Mouse (Mus musculus) C2C12 (cell line): ENCODE data around the gene E330017A01Rik. TPM values are rescaled to one million over a fixed set of nuclear protein-coding genes. Genes with fewer than 3 reads are reported as not detected.

Experiments
- H3K27me3 ChIP-seq: one replicate; pipeline ENCODE4 v1.6.1; 2011; ENCODE audit not compliant: control insufficient read depth, insufficient read depth, insufficient read length
- H3K36me3 ChIP-seq: one replicate; pipeline ENCODE4 v1.6.1; 2011; ENCODE audit not compliant: control insufficient read depth, insufficient read depth
- H3K4me3 ChIP-seq: one replicate; pipeline ENCODE4 v1.5.1; 2011; ENCODE audit warnings: mild to moderate bottlenecking, control low read depth; ENCODE audit not compliant: poor library complexity, insufficient read depth, severe bottlenecking
- H3K79me2 ChIP-seq: one replicate; pipeline ENCODE4 v1.6.1; 2011; ENCODE audit not compliant: control insufficient read depth, insufficient read depth
- H3K79me3 ChIP-seq: one replicate; pipeline ENCODE4 v1.6.1; 2011; ENCODE audit warnings: low read depth, control low read depth
- H3ac ChIP-seq: one replicate; pipeline ENCODE3; 2011; ENCODE audit warnings: low read depth; ENCODE audit not compliant: control insufficient read depth, insufficient read length
- CEBPB ChIP-seq: IDR thresholded peaks from one replicate; pipeline ENCODE4 v1.6.1; 2011; ENCODE audit warnings: low read depth, mild to moderate bottlenecking, control low read depth, moderate library complexity
- CTCF ChIP-seq: IDR thresholded peaks from one replicate; pipeline ENCODE4 v1.5.1; 2011; ENCODE audit not compliant: control insufficient read depth, insufficient read depth, insufficient read length
- FOSL1 ChIP-seq: IDR thresholded peaks from one replicate; pipeline ENCODE4 v1.8.0; 2011; ENCODE audit warnings: mild to moderate bottlenecking, low read length; ENCODE audit not compliant: poor library complexity, insufficient read depth, severe bottlenecking
- MAX ChIP-seq: IDR thresholded peaks from one replicate; pipeline ENCODE4 v1.6.1; 2011; ENCODE audit warnings: mild to moderate bottlenecking, control low read depth
- MYOD1 ChIP-seq: IDR thresholded peaks from one replicate; pipeline ENCODE4 v1.6.1; 2011; ENCODE audit warnings: low read depth; ENCODE audit not compliant: control insufficient read depth, insufficient read length
- MYOG ChIP-seq: IDR thresholded peaks from one replicate; pipeline ENCODE4 v1.6.1; 2011; ENCODE audit not compliant: control insufficient read depth, insufficient read length; ENCODE audit errors: extremely low read depth
- USF1 ChIP-seq: IDR thresholded peaks from one replicate; pipeline ENCODE4 v1.6.1; 2011; ENCODE audit warnings: low read depth, mild to moderate bottlenecking, control low read depth, moderate library complexity
- polyA plus RNA-seq: library from polyadenylated mRNA; unstranded; fragments of >200 nt; fragmentation: generic; extraction: Trizol; gene quantifications from one replicate; pipeline ENCODE4 v1.2.1, GENCODE M21; 2012; ENCODE audit warnings: missing spikeins

The E330017A01Rik gene
- polyA plus RNA-seq, 1 experiment, result not detected

GRCm38 (mm10) chr16:58637448-58637847 lies 1.1 kb downstream of the E330017A01Rik start:
- TF ChIP-seq MYOD1, result no peak
- TF ChIP-seq MAX, result no peak
- TF ChIP-seq CEBPB, result no peak
- no peak for TF ChIP-seq MYOG
- TF ChIP-seq CTCF, result no peak
- TF ChIP-seq USF1, result no peak
- TF ChIP-seq FOSL1, result no peak
- H3K79me2 ChIP-seq, result no peaks in the 10 kb centered on the region
- no peak overlapping the region for H3ac ChIP-seq
- H3K36me3 ChIP-seq, result no peaks in the 10 kb centered on the region
- H3K79me3 ChIP-seq, result no peaks in the 10 kb centered on the region
- no peak overlapping the region for H3K4me3 ChIP-seq
- peaks cover 13% of the 10 kb centered on the region for H3K27me3 ChIP-seq

DNA sequence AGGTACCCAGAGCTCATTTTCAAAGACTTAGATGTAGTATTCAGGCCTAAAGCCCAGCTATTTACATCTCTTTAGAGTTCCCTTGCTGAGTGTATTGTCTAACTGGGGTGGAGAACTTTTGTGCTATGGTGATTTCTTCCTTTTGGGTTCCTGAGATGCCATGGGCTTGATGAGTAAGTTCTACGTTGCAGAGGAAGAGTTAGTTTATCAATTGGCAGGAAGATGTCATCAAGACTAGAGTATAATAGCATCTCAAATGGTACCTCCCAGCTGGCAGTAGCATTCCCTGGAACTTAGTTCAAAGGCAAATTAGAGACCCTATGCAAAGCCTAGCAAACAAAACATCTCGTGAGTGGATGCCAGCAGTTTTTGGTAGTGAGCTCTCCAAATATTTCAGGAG lies 2.7 kb downstream of the E330017A01Rik start:
- Histone ChIP-seq H3K79me3 (no peaks in the 10 kb centered on the region), H3K4me3 (no peak overlapping the region), H3K36me3 (no peaks in the 10 kb centered on the region), H3K79me2 (no peaks in the 10 kb centered on the region), H3ac (no peak overlapping the region), H3K27me3 (peaks cover 13% of the 10 kb centered on the region)
- no peak for TF ChIP-seq MYOD1
- no peak for TF ChIP-seq MYOG
- no peak for TF ChIP-seq MAX
- no peak for TF ChIP-seq CTCF
- no peak for TF ChIP-seq CEBPB
- TF ChIP-seq FOSL1, result no peak
- no peak for TF ChIP-seq USF1

- no peaks in the 10 kb centered on the region for H3K36me3 ChIP-seq
- TF ChIP-seq MYOD1 (no peak), MYOG (no peak), MAX (no peak), FOSL1 (no peak), CTCF (no peak)
- H3K79me3 ChIP-seq, result no peaks in the 10 kb centered on the region
- no peaks in the 10 kb centered on the region for H3K79me2 ChIP-seq
- H3K4me3 ChIP-seq, result no peak overlapping the region
- peaks cover 9% of the 10 kb centered on the region for H3K27me3 ChIP-seq
- no peak overlapping the region for H3ac ChIP-seq
Observed at GRCm38 (mm10) chr16:58629736-58630135, 8.8 kb downstream of the E330017A01Rik start.

DNA sequence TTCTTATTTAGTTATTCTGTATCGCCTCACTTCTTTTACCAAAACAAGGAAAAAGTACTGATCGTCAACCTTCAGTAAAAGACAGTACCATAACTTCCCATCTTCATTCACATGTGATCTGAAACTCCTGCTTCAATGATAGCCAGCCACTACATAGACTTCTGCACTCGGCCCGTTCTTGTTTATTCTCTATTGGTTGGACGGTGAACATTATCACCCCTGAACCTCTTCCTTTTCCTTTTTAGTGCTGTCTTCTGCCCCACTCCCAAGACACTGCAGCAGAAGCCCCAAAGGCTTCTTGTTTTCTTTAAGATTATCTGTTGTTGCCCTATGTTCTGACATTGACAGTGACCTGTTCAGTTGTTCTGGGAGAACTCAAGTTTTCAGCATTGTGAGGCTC lies 9.6 kb downstream of the E330017A01Rik start:
- H3K36me3 ChIP-seq, result no peaks in the 10 kb centered on the region
- H3K27me3 ChIP-seq, result peaks cover 2% of the 10 kb centered on the region
- no peaks in the 10 kb centered on the region for H3K79me3 ChIP-seq
- H3K4me3 ChIP-seq, result no peak overlapping the region
- TF ChIP-seq CTCF, result no peak
- no peak for TF ChIP-seq MAX
- no peak for TF ChIP-seq FOSL1
- no peak for TF ChIP-seq CEBPB
- TF ChIP-seq MYOD1, result no peak
- TF ChIP-seq MYOG, result no peak
- no peak for TF ChIP-seq USF1
- no peak overlapping the region for H3ac ChIP-seq
- H3K79me2 ChIP-seq, result no peaks in the 10 kb centered on the region

DNA sequence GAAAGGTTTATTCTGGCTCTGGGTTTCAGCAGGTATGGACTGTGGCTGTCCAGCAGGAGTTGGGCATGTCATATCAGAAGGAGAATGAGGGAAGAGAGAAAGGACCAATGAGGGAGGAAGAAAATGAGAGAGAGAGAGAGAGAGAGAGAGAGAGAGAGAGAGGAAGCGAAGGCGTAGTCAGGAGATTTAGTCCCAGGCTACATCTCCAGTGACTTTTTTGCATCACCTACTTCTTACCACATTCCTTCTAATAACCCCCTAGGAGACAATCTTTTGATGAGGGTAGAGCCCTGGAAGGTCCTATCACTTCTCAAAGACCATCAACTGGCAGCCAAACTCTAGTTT lies 10.2 kb downstream of the E330017A01Rik start:
- no peaks in the 10 kb centered on the region for H3K79me3 ChIP-seq
- no peaks in the 10 kb centered on the region for H3K79me2 ChIP-seq
- TF ChIP-seq MYOG (no peak), USF1 (no peak), MAX (no peak), CTCF (no peak), FOSL1 (no peak)
- no peak overlapping the region for H3K4me3 ChIP-seq
- no peaks in the 10 kb centered on the region for H3K36me3 ChIP-seq
- H3K27me3 ChIP-seq, result no peaks in the 10 kb centered on the region
- no peak overlapping the region for H3ac ChIP-seq
